Mouse (Mus musculus) cerebellum, adult 2 months (tissue): Measurements from ENCODE around the gene Tnfsf13.

Source experiments
- CTCF ChIP-seq: fragments of 200-500 bp; IDR thresholded peaks from 2 replicates; pipeline ENCODE4 v1.5.1; 2011; ENCODE audit warnings: low read depth, mild to moderate bottlenecking, control low read depth, low read length, moderate library complexity, borderline replicate concordance; ENCODE audit not compliant: insufficient read depth
- POLR2A ChIP-seq: fragments of 200-500 bp; IDR thresholded peaks from 2 replicates; pipeline ENCODE4 v1.6.1; 2011; ENCODE audit warnings: low read length, control low read depth, borderline replicate concordance; ENCODE audit not compliant: insufficient read depth

DNA sequence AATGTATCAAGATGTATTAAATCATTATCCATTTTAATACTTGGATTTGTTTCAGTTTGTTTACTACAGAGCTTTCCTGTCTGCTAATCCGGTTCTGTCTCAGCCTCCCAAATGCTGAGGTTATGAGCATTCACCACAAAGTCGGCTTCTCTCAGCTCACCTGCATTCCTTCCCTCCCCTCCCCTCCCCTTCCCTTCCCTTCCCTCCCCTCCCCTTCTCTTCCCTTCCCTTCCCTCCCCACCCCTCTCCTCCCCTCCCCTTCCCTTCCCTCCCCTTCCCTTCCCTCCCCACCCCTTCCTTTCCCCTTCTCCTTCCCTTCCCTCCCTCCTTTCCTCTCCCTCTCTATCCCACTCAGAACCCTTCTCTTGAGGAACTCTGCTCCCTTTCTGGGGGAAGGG lies 19.0 kb upstream of the Tnfsf13 start:
- TF ChIP-seq CTCF (no peak), POLR2A (no peak)
